Mouse (Mus musculus) spleen, adult 2 months (tissue): ENCODE measurements around the gene Bcl7a.

ENCODE experiments used
- CTCF ChIP-seq: fragments of 200-500 bp; IDR thresholded peaks from 2 replicates; pipeline ENCODE4 v1.5.1; 2011; ENCODE audit warnings: mild to moderate bottlenecking, inconsistent platforms; ENCODE audit not compliant: insufficient read depth, insufficient read length, insufficient replicate concordance; ENCODE audit errors: extremely low read depth
- POLR2A ChIP-seq: fragments of 200-500 bp; IDR thresholded peaks from 2 replicates; pipeline ENCODE4 v1.6.1; 2011; ENCODE audit warnings: low read depth, low read length, inconsistent platforms

GRCm38 (mm10) chr5:123297830-123298229, 45.8 kb upstream of the Bcl7a start:
- TF ChIP-seq CTCF, result no peak
- no peak for TF ChIP-seq POLR2A
